Mouse (Mus musculus) midbrain, embryonic 10.5 days (tissue): ENCODE data around the gene Habp2. TPM values are rescaled to one million over a fixed set of nuclear protein-coding genes. Genes with fewer than 3 reads are reported as not detected.

Source experiments
- DNase-seq: peaks from one replicate; pipeline ENCODE4 v3.0.0-alpha.2; 2017; ENCODE audit warnings: low spot score
- H3K27ac ChIP-seq: fragments of 300-500 bp; sonication (generic); replicated peaks from 2 replicates; pipeline ENCODE4 v1.5.1; 2016; ENCODE audit warnings: mild to moderate bottlenecking
- H3K27me3 ChIP-seq: fragments of 300-500 bp; sonication (generic); 2 replicates; pipeline ENCODE4 v1.6.1; 2016; ENCODE audit warnings: low read depth, mild to moderate bottlenecking; ENCODE audit not compliant: poor library complexity, severe bottlenecking
- H3K36me3 ChIP-seq: fragments of 300-500 bp; sonication (generic); 2 replicates; pipeline ENCODE4 v1.6.1; 2016; ENCODE audit warnings: mild to moderate bottlenecking, moderate library complexity
- H3K4me1 ChIP-seq: fragments of 300-500 bp; sonication (generic); 2 replicates; pipeline ENCODE4 v1.6.1; 2016
- H3K4me3 ChIP-seq: fragments of 300-500 bp; sonication (generic); 2 replicates; pipeline ENCODE4 v1.5.1; 2016; ENCODE audit warnings: mild to moderate bottlenecking, moderate library complexity
- H3K9me3 ChIP-seq: fragments of 300-500 bp; sonication (generic); replicated peaks from 2 replicates; pipeline ENCODE4 v1.6.1; 2016; ENCODE audit warnings: mild to moderate bottlenecking
- WGBS: fragments of 180-500 bp; shearing (Covaris S2); methylation state at CpG from one replicate; pipeline ENCODE4 v1.1.7; 2016; 5-methylcytosine and 5-hydroxymethylcytosine counted together
- polyA plus RNA-seq: library from polyadenylated mRNA; unstranded; fragments of >200 nt; fragmentation: Nextera tagmentation; extraction: Ambion mirVana; gene quantifications from 2 replicates; pipeline ENCODE4 v1.2.1, GENCODE M21; 2016

Gene Habp2
- polyA plus RNA-seq = 0.06 TPM in 1 of 2 replicates, not detected in the other

GRCm38 (mm10) chr19:56286866-56287265, at the start of gene Habp2:
Habp2 (plus strand) TSS chr19:56287137.
- Histone ChIP-seq H3K36me3 (no peaks in the 10 kb centered on the region), H3K4me1 (peaks cover 5% of the 10 kb centered on the region; the same call in 1 of the 2 replicates), H3K9me3 (no peaks in the 10 kb centered on the region), H3K4me3 (no peak within 1 kb of the TSS), H3K27ac (no peak within 1 kb of the TSS), H3K27me3 (peaks cover 6% of the 10 kb centered on the region; the same call in 1 of the 2 replicates)
- whole genome bisulfite sequencing = 91% methylated on average over 7 of the region's 7 CpGs
- DNase-seq = no peak

- Histone ChIP-seq H3K4me1 (peaks cover 3% of the 10 kb centered on the region; the same call in 1 of the 2 replicates), H3K4me3 (no peak overlapping the region), H3K36me3 (no peaks in the 10 kb centered on the region), H3K27ac (no peak overlapping the region), H3K27me3 (no peaks in the 10 kb centered on the region), H3K9me3 (no peaks in the 10 kb centered on the region)
- 73% methylated on average over 4 of the region's 4 CpGs for WGBS
- no peak for DNase-seq
These were observed 48.4 kb upstream of the Habp2 start for GRCm38 (mm10) chr19:56238501-56238900.

GRCm38 (mm10) chr19:56245201-56245600, 41.7 kb upstream of the Habp2 start:
- Histone ChIP-seq H3K4me3 (no peak overlapping the region), H3K27me3 (no peaks in the 10 kb centered on the region), H3K27ac (no peak overlapping the region), H3K36me3 (no peaks in the 10 kb centered on the region), H3K9me3 (no peaks in the 10 kb centered on the region), H3K4me1 (no peaks in the 10 kb centered on the region)
- DNase-seq = no peak
- WGBS = 95% methylated on average over 5 of the region's 5 CpGs

GRCm38 (mm10) chr19:56252815-56253214, 34.1 kb upstream of the Habp2 start:
- peaks cover 14% of the 10 kb centered on the region; the same call in 1 of the 2 replicates for H3K27me3 ChIP-seq
- no peaks in the 10 kb centered on the region for H3K9me3 ChIP-seq
- H3K4me3 ChIP-seq = no peak overlapping the region
- no peak for DNase-seq
- no peaks in the 10 kb centered on the region for H3K36me3 ChIP-seq
- WGBS = 93% methylated on average over 4 of the region's 4 CpGs
- H3K27ac ChIP-seq = no peak overlapping the region
- peaks cover 7% of the 10 kb centered on the region; the same call in 1 of the 2 replicates for H3K4me1 ChIP-seq

- Histone ChIP-seq H3K36me3 (no peaks in the 10 kb centered on the region), H3K27ac (no peak overlapping the region), H3K9me3 (no peaks in the 10 kb centered on the region), H3K27me3 (peaks cover 14% of the 10 kb centered on the region; the same call in 1 of the 2 replicates), H3K4me3 (no peak overlapping the region), H3K4me1 (peaks cover 7% of the 10 kb centered on the region; the same call in 1 of the 2 replicates)
- no peak for DNase-seq
- WGBS = 90% methylated on average over 10 of the region's 10 CpGs
These were observed 33.7 kb upstream of the Habp2 start for GRCm38 (mm10) chr19:56253271-56253670.

- peak; percentile 53 for DNase-seq
- no peaks in the 10 kb centered on the region for H3K9me3 ChIP-seq
- WGBS = 62% methylated on average over 7 of the region's 7 CpGs
- H3K4me1 ChIP-seq = peaks cover 11% of the 10 kb centered on the region; the same call in 1 of the 2 replicates
- H3K4me3 ChIP-seq = no peak overlapping the region
- no peak overlapping the region for H3K27ac ChIP-seq
- no peaks in the 10 kb centered on the region for H3K36me3 ChIP-seq
- H3K27me3 ChIP-seq = peaks cover 14% of the 10 kb centered on the region; the same call in 1 of the 2 replicates
These were observed 32.2 kb upstream of the Habp2 start for GRCm38 (mm10) chr19:56254751-56255150.

GRCm38 (mm10) chr19:56255506-56255905, 31.4 kb upstream of the Habp2 start:
- Histone ChIP-seq H3K27ac (no peak overlapping the region), H3K27me3 (peaks cover 11% of the 10 kb centered on the region; the same call in 1 of the 2 replicates), H3K9me3 (no peaks in the 10 kb centered on the region), H3K36me3 (no peaks in the 10 kb centered on the region), H3K4me3 (no peak overlapping the region), H3K4me1 (peaks cover 13% of the 10 kb centered on the region; the same call in 1 of the 2 replicates)
- DNase-seq = no peak
- 33% methylated on average over 3 of the region's 3 CpGs for WGBS

GRCm38 (mm10) chr19:56256235-56256634, 30.7 kb upstream of the Habp2 start:
- no peak for DNase-seq
- no peak overlapping the region for H3K4me3 ChIP-seq
- no peaks in the 10 kb centered on the region for H3K9me3 ChIP-seq
- no peak overlapping the region for H3K27ac ChIP-seq
- peaks cover 12% of the 10 kb centered on the region; the same call in 1 of the 2 replicates for H3K4me1 ChIP-seq
- H3K27me3 ChIP-seq = peaks cover 4% of the 10 kb centered on the region; the same call in 1 of the 2 replicates
- WGBS = 56% methylated on average over 1 of the region's 1 CpGs
- H3K36me3 ChIP-seq = no peaks in the 10 kb centered on the region

- Histone ChIP-seq H3K9me3 (no peaks in the 10 kb centered on the region), H3K27me3 (0 out of 2 replicates have a peak, but pooled peaks cover 2% of the 10 kb centered on the region), H3K4me1 (peaks cover 7% of the 10 kb centered on the region; the same call in 1 of the 2 replicates), H3K36me3 (no peaks in the 10 kb centered on the region), H3K4me3 (no peak overlapping the region), H3K27ac (no peak overlapping the region)
- WGBS = 100% methylated on average over 1 of the region's 1 CpGs
- DNase-seq = no peak
These were observed 30.2 kb upstream of the Habp2 start for GRCm38 (mm10) chr19:56256741-56257140.

GRCm38 (mm10) chr19:56263696-56264095, 23.2 kb upstream of the Habp2 start:
- H3K4me3 ChIP-seq = no peak overlapping the region
- H3K27me3 ChIP-seq = no peaks in the 10 kb centered on the region
- H3K9me3 ChIP-seq = no peaks in the 10 kb centered on the region
- no peak overlapping the region for H3K27ac ChIP-seq
- H3K36me3 ChIP-seq = no peaks in the 10 kb centered on the region
- H3K4me1 ChIP-seq = peaks cover 12% of the 10 kb centered on the region; the same call in 1 of the 2 replicates
- 80% methylated on average over 14 of the region's 14 CpGs for WGBS
- no peak for DNase-seq

- H3K4me1 ChIP-seq = peaks cover 12% of the 10 kb centered on the region; the same call in 1 of the 2 replicates
- no peak overlapping the region for H3K27ac ChIP-seq
- H3K4me3 ChIP-seq = no peak overlapping the region
- DNase-seq = no peak
- H3K9me3 ChIP-seq = no peaks in the 10 kb centered on the region
- H3K36me3 ChIP-seq = no peaks in the 10 kb centered on the region
- H3K27me3 ChIP-seq = no peaks in the 10 kb centered on the region
- 73% methylated on average over 3 of the region's 4 CpGs for WGBS
These were observed 22.8 kb upstream of the Habp2 start for GRCm38 (mm10) chr19:56264175-56264574.

- Histone ChIP-seq H3K9me3 (no peaks in the 10 kb centered on the region), H3K27me3 (no peaks in the 10 kb centered on the region), H3K36me3 (no peaks in the 10 kb centered on the region), H3K4me3 (no peak overlapping the region), H3K27ac (0 out of 2 replicates have a peak overlapping the region, but pooled peaks have one; percentile 23), H3K4me1 (peaks cover 6% of the 10 kb centered on the region; the same call in 1 of the 2 replicates)
- WGBS = 70% methylated on average over 5 of the region's 5 CpGs
- no peak for DNase-seq
These were observed 21.8 kb upstream of the Habp2 start for GRCm38 (mm10) chr19:56265149-56265548.

GRCm38 (mm10) chr19:56272081-56272480, 14.9 kb upstream of the Habp2 start:
- H3K9me3 ChIP-seq = no peaks in the 10 kb centered on the region
- no peaks in the 10 kb centered on the region for H3K27me3 ChIP-seq
- no peaks in the 10 kb centered on the region for H3K4me1 ChIP-seq
- no peak overlapping the region for H3K27ac ChIP-seq
- H3K4me3 ChIP-seq = no peak overlapping the region
- WGBS = 88% methylated on average over 8 of the region's 8 CpGs
- no peak for DNase-seq
- H3K36me3 ChIP-seq = no peaks in the 10 kb centered on the region
